Mouse (Mus musculus): ENCODE data around the gene Txndc17.
"Not testable (repeated sequence)": the region's sequence is repeated elsewhere in the genome, so short reads cannot be mapped to it uniquely, and the experiment has no call there.

The Txndc17 gene

DNA sequence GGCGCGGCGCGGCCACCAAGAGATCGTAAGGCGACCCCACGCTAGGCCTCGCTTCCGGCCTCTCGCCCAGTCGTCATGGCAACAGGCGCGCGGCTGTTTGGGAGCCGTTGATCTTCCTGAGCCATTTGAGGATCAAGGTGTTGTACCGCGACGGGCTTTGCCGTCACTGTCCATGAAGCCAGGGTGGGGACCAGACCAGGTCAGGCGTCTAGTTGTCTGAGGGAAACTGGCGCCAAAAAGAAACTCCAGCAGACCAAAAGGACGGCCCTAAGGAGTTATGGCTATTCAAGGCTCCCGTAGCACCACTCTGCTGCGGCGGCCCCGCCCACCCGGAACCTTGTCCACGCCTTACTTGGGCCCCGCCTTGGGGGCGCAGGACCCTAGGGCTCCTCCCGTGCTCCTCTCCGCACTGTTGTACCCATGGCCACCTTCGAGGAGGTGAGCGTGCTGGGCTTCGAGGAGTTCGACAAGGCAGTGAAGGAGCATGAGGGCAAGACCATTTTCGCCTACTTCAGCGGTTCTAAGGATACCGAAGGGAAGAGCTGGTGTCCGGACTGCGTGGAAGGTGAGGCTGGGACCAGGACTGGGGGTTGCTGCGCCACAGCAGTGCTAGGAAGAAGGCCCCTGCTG lies at the start of gene Txndc17, which contains the start of gene 4933427D14Rik:
Gene Txndc17 (plus strand): TSS at position 344 of the 630 bp plus-strand sequence.
Gene 4933427D14Rik (minus strand): TSS at position 256 of the 630 bp plus-strand sequence.
- in situ Hi-C loops (cut with MboI), result no loop called here

GRCm38 (mm10) chr11:72163198-72163597 lies 44.1 kb upstream of the Txndc17 start:
- in situ Hi-C loops (cut with MboI), result no loop called here

GRCm38 (mm10) chr11:72169871-72170270 lies 37.5 kb upstream of the Txndc17 start:
- in situ Hi-C loops (cut with MboI), result no loop called here

GRCm38 (mm10) chr11:72171906-72172305 lies 35.4 kb upstream of the Txndc17 start:
- in situ Hi-C loops (cut with MboI), result not testable (repeated sequence)

GRCm38 (mm10) chr11:72173506-72173905 lies 33.8 kb upstream of the Txndc17 start:
- in situ Hi-C loops (cut with MboI), result no loop called here

DNA sequence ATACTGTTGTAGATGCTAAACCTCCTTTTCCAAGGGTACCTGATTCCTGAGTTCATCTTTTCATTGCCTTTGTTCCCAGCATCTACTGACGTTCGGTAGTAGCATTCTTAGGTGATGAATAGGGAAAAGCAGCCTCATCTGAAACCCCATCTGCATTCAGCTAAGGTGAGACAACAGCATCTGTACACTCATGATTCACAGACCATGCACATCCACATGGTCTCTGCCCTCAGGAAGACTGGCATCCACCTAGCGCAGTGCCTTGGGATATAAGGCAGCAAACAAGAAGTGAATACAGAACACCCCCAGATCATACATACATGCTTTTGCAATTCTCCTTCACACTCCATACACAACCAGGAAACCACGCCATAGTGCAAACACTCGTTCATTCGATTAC lies 32.6 kb upstream of the Txndc17 start:
- in situ Hi-C loops (cut with MboI), result no loop called here

DNA sequence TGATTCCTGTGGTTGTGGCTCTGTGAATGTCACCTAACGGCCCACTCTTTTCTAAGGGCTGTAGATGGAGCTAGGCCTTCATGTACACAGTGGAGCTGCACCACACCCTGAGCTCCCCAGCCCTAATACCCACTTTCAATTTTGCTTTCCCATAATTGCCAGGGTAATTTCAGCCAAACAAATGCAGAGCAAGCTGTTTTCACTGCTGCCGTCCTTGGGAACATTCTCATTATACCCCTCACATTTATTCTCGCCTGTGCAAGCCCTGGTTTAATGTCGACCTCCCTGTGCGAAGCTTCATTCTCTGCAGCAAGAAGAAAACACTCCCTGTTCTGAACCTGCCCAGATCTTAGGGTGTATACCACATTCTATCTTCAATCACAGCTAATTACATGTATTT lies 31.4 kb upstream of the Txndc17 start:
- in situ Hi-C loops (cut with MboI), result no loop called here

DNA sequence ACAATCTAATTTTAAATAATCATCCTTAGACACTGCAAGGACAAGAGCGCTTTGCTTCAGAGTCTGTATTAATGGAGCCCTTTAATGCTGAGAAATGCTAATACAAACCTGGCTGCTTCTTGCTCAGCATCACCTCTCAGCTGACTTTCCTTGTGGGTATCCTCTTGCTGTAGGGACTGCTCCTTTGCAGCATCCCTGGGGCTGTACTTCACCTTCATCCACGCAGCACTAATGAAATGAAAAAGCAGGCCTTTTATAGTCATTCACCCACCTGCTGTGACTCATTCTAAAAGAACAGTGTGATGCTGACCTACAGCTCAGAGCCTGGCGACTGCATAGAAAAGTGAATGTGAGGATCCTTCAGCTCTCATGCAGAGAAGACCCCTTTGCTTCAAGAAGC lies 30.8 kb upstream of the Txndc17 start:
- in situ Hi-C loops (cut with MboI), result no loop called here

DNA sequence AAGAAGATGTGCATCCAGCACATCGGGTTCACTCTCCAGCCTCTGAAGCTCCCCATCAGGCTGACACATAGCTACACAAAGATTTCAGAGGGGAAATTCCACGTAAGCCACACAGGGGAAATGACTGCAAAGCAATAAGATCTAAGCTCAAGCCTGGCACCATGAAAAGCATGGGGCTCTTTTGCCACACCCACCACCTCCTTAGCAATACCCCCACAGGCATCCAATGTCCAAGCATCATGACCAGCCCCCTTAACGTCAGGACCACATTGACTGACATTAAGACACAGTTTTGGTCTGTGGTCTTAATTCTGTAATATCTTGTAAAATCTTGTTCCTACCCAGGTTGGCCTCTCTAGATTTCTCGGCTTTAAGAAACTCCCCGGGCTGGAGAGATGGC lies 26.8 kb upstream of the Txndc17 start:
- in situ Hi-C loops (cut with MboI), result no loop called here

GRCm38 (mm10) chr11:72181136-72181535 lies 26.2 kb upstream of the Txndc17 start:
- in situ Hi-C loops (cut with MboI), result no loop called here

DNA sequence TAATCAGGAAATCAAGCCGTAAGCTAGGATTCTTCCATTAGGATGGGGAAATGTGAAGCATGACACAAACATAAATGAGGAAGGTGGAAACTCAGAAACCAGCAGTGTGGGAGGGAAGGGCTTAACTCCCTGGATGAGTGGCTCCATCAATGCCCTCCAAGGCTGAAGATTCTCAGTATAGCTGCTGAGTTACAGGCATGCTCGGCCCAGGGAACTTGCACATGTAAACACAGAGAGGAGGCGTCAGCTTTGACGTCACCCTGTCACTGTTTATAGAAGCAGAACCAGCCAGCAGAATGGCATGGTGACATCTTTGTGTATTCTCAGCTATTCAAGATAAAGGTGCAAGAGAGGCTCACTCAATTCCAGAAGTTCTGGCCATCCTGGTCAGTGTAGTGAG lies 23.1 kb upstream of the Txndc17 start:
- in situ Hi-C loops (cut with MboI), result no loop called here

- in situ Hi-C loops (cut with MboI), result no loop called here
Observed at GRCm38 (mm10) chr11:72190857-72191256, 16.5 kb upstream of the Txndc17 start.

DNA sequence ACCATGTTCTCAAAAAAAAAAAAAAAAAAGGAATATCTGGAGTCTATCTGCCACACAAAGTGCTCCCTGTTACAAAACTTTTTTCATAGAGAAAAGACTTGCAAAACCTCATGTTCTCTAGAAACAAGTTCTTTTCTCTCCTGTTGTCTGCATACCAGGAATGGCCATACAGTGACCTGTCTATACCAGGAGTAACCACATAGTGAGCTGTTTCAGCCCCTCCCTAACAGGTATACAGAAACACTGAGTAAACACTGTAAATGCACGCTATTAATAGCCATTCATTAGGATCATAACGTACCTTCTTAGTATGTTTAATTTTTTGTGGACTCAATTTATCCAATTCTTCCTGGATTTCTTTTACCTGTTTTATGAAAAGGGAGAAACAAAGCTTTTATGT lies 13.1 kb upstream of the Txndc17 start:
- in situ Hi-C loops (cut with MboI), result no loop called here

DNA sequence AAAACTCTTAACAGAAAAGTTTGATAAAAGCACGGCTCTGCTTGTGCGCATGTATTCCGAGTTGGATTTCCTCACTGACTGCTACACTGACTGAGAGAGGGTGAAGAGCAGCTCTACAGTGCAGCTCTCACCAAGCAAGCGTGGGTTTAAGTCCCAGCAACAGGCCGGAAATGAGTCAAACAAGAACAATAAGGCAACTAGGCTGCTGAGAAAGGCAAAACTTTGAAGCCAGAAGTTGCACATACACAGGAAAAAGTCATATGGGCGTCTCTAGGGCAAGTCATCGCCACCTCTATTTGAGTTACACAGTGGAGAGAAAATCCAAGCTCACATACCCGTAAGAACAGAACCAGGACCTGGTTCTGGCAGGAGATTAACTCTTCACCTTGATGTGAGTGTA lies 10.8 kb upstream of the Txndc17 start:
- in situ Hi-C loops (cut with MboI), result no loop called here

DNA sequence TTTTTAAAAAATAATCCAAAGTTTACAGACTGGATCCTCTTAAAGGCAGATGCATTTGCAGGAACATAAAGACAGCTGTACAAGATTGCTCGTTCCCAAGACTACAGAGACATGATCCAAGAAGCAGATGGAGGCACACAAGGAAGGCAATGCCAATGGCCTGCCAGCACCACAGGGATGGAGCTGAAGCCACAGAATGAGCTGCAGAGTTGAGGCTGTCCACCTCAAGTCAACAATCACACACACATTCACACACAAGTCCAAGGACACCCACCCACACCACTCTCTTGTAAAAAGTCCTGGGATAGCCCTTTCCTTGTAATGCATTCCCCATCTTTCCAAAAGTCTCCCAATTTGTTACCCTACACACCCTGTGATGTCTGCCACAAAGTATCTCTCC lies 3.9 kb upstream of the Txndc17 start:
- in situ Hi-C loops (cut with MboI), result no loop called here

- in situ Hi-C loops (cut with MboI), result no loop called here
Observed at GRCm38 (mm10) chr11:72205256-72205655, 2.1 kb upstream of the Txndc17 start.

DNA sequence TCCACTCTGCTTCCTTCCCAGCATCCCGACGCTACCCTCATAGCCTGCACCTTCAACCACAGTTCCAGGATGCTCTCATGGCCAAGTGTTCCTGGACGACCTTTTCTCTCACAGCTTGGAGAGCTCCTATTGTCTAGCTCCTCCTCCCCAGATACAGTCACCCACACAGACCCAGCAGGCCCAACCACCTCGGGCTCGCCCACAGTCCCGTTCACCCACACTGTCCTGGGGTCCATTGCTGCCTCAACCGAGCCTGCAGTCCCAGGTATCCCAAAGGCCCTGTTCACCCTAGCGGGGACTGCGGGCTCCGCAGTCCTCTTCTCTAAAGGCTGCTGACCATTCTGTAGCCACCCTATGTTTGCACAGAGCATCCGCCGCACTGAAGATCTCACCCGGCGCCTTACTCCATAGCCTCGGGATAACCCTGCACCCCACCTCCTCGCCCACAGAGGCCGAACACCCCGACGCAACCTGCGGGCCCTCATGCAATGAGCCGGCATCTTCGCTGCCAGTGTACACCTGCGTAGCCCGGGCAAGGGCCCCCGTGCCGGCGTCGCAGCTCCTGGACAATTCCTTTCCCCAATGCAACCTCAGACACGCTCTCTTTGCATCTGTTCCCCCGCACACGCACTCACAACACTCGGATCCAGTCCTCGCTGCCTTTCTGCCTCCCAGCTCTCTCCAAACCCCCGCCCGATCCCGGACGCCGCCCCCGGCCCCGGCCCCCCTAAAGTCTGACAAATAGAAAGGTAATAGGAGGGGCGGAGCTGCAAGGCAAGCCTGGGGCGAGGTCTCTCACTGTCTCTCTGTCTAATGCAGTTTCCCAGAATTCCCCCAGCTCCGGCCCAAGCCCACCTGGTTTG lies 775 bp upstream of the Txndc17 start, which contains the start of gene Gm43951:
Gene Gm43951 (minus strand): TSS at position 500 of the 863 bp plus-strand sequence.
- in situ Hi-C loops (cut with MboI), result no loop called here

DNA sequence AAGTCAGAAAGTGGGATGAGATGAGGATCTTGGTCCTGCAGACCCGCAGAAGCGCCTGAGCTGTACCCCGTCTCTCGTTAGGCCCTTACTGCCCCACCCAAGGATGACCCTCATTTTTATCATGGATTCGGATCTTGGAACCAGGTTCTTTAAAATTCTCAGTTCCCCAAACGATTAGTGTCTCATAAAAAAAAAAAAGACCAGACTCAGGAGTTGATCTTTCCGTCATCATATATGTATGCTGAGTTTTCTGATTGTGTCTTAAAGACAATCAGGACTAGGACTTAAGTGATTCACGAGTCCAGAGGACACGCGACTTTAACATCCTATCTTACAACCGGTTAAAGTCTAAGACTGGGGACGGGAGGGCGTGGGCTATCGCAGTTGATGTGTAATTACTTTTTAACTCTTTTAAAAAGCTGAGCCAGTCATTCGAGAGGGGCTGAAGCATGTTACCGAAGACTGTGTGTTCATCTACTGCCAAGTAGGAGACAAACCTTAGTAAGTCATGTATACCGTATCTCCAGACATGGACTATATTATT lies 559 bp downstream of the Txndc17 start:
- in situ Hi-C loops (cut with MboI), result no loop called here

DNA sequence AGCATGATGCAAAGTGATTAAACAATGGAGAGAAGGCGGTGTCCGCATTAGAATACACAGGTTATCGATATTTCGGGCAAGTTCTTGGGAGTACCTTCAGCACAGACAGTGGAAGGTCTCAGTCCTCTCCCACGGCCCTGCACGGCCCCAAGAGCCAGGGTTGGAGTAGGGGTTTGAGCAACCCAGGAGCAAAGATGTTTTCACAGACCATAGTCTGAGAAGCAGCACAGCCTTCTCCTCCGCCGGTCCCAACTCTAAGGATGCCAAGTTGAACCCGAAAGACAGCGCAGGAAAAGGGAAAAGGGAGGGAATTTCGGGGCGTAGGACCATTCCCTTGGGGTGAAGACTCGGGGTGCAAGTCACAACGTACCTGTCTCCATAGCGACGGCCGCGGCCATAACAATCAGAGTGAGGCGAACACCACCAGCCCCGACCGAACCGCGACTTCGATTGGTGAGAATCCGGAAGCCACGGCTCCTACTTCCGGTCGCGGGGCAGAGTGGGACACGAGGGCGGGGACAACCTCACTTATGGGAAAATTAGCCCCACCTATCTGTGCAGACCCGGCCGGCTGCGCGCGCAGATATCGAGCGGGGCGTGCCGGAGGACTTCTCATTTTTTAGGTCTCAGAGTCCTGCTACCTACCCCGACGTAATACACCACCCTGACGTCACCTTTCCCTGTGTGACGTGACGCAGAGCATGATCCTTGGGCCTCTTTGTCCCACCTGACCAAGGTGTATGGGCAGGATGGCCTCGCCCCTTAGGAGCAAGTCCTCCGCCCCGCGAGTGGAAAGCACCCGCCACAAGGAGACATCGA lies 7.5 kb downstream of the Txndc17 start:
- in situ Hi-C loops (cut with MboI), result no loop called here

GRCm38 (mm10) chr11:72215410-72215797 lies 8.1 kb downstream of the Txndc17 start, which contains the start of gene Med31:
Gene Med31, minus strand, starts transcription at chr11:72215592.
- in situ Hi-C loops (cut with MboI), result no loop called here

DNA sequence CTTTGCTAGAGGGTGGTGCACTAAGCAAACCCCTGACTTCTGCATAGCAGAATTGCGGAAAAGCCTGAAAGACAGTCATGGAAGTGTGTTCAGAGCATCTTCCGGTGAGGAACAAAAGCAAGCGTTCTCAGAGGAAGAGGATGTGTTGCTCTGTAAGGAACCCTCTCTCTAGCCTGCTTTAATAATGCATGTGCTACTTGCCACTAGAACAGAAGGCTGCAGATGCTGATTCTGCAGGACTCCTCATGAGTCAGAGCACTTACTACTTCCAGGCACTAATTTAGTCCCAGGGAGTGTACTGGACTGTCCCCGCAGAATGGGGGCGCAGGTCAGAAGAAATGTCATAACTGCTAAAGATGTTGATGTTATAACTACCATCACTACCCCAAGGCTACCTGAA lies 9.8 kb downstream of the Txndc17 start:
- in situ Hi-C loops (cut with MboI), result no loop called here

DNA sequence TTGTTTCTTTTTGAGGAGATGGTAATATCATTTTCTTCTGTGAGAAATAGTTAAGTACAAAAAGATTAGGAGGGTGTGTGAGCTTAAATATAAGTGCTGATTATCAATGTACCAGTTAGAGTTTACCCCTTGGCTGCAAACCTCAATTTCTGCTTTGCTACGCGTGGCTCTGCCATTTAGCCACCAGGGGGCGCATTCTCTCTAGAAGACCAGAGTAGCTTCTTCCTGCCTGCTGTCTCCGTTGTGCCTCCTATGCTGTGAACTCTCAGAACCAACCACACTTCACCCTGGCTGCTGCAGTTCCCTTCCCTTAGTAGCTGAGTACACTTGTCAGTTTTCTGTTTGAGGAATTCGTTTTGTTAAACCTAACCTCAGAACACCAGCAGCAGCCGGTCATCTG lies 13.9 kb downstream of the Txndc17 start:
- in situ Hi-C loops (cut with MboI), result no loop called here
